Mouse (Mus musculus): ENCODE data around the gene Adgrg6. TPM values are rescaled to one million over a fixed set of nuclear protein-coding genes. Genes with fewer than 3 reads are reported as not detected.

Adgrg6 gene
- total RNA-seq, 1 experiment, result 2.7 TPM

- Histone ChIP-seq H3K27ac (ENCODE audit: insufficient read depth, low read depth, low read length, poor library complexity, severe bottlenecking) (no peak overlapping the region), H3K9me3 (ENCODE audit: control insufficient read depth, insufficient read depth, low read depth, low read length) (no peaks in the 10 kb centered on the region), H3K4me1 (ENCODE audit: control insufficient read depth in 2 of 2, insufficient read depth in 2 of 2, low read length in 2 of 2, poor library complexity in 1 of 2) (no peaks in the 10 kb centered on the region), H3K4me3 (ENCODE audit: insufficient read depth in 1 of 2, low read depth in 1 of 2, low read length in 2 of 2, poor library complexity in 1 of 2, severe bottlenecking in 1 of 2) (no peak overlapping the region), H3K36me3 (ENCODE audit: control insufficient read depth, insufficient read depth, low read length, poor library complexity, severe bottlenecking) (no peaks in the 10 kb centered on the region), H3K9ac (ENCODE audit: insufficient read depth, low read depth, low read length, poor library complexity, severe bottlenecking) (no peak overlapping the region)
- TF ChIP-seq MAFK (IDR thresholded peaks at IDR 0.05; ENCODE audit: insufficient read depth, low read depth, low read length) (no peak), ZC3H11A (IDR thresholded peaks at IDR 0.05; ENCODE audit: borderline replicate concordance, low read depth, low read length) (no peak), ZNF384 (IDR thresholded peaks at IDR 0.05; ENCODE audit: low read depth, low read length) (no peak), CHD2 (IDR thresholded peaks at IDR 0.05; ENCODE audit: low read depth, low read length) (no peak), HCFC1 (IDR thresholded peaks at IDR 0.05; ENCODE audit: borderline replicate concordance, insufficient read depth, low read length) (no peak)
- in situ Hi-C loops (cut with MboI; ENCODE audit: low sequenced_read_pairs in 2 of 2, unreplicated experiment in 2 of 2), result loop anchor here (10.0 kb wide), 2 partner anchors 235 to 245 kb away; partner anchors contain the start of genes Nmbr (in 1 of the 2) and Vta1 (in 1 of the 2)
- DNase-seq (ENCODE audit: low read depth, low spot score), result no peak
Measured at GRCm38 (mm10) chr10:14459330-14459729, 86.1 kb downstream of the Adgrg6 start.

- no peak for TF ChIP-seq HCFC1 (IDR thresholded peaks at IDR 0.05; ENCODE audit: borderline replicate concordance, insufficient read depth, low read length)
- Histone ChIP-seq H3K9me3 (ENCODE audit: control insufficient read depth, insufficient read depth, low read depth, low read length) (no peaks in the 10 kb centered on the region), H3K9ac (ENCODE audit: insufficient read depth, low read depth, low read length, poor library complexity, severe bottlenecking) (no peak overlapping the region), H3K27ac (ENCODE audit: insufficient read depth, low read depth, low read length, poor library complexity, severe bottlenecking) (no peak overlapping the region), H3K4me1 (ENCODE audit: control insufficient read depth in 2 of 2, insufficient read depth in 2 of 2, low read length in 2 of 2, poor library complexity in 1 of 2) (no peaks in the 10 kb centered on the region), H3K4me3 (ENCODE audit: insufficient read depth in 1 of 2, low read depth in 1 of 2, low read length in 2 of 2, poor library complexity in 1 of 2, severe bottlenecking in 1 of 2) (no peak overlapping the region), H3K36me3 (ENCODE audit: control insufficient read depth, insufficient read depth, low read length, poor library complexity, severe bottlenecking) (no peaks in the 10 kb centered on the region)
- DNase-seq (ENCODE audit: low read depth, low spot score), result no peak
- in situ Hi-C loops (cut with MboI; ENCODE audit: low sequenced_read_pairs in 2 of 2, unreplicated experiment in 2 of 2), result loop anchor here (10.0 kb wide), 2 partner anchors 240 to 250 kb away; partner anchors contain the start of genes Nmbr (in 1 of the 2) and Vta1 (in 1 of the 2)
Measured at GRCm38 (mm10) chr10:14454481-14454880, 91.0 kb downstream of the Adgrg6 start.

GRCm38 (mm10) chr10:14451811-14452210 lies 93.6 kb downstream of the Adgrg6 start:
- H3K9me3 ChIP-seq (ENCODE audit: control insufficient read depth, insufficient read depth, low read depth, low read length), result no peaks in the 10 kb centered on the region
- TF ChIP-seq HCFC1 (IDR thresholded peaks at IDR 0.05; ENCODE audit: borderline replicate concordance, insufficient read depth, low read length) (no peak), ZC3H11A (IDR thresholded peaks at IDR 0.05; ENCODE audit: borderline replicate concordance, low read depth, low read length) (no peak), MAFK (IDR thresholded peaks at IDR 0.05; ENCODE audit: insufficient read depth, low read depth, low read length) (no peak), CHD2 (IDR thresholded peaks at IDR 0.05; ENCODE audit: low read depth, low read length) (no peak)
- no peak overlapping the region for H3K9ac ChIP-seq (ENCODE audit: insufficient read depth, low read depth, low read length, poor library complexity, severe bottlenecking)
- in situ Hi-C loops (cut with MboI; ENCODE audit: low sequenced_read_pairs in 2 of 2, unreplicated experiment in 2 of 2), result loop anchor here (10.0 kb wide), 2 partner anchors 243 to 253 kb away; partner anchors contain the start of genes Nmbr (in 1 of the 2) and Vta1 (in 1 of the 2)
- H3K4me3 ChIP-seq (ENCODE audit: insufficient read depth in 1 of 2, low read depth in 1 of 2, low read length in 2 of 2, poor library complexity in 1 of 2, severe bottlenecking in 1 of 2), result no peak overlapping the region
- no peaks in the 10 kb centered on the region for H3K36me3 ChIP-seq (ENCODE audit: control insufficient read depth, insufficient read depth, low read length, poor library complexity, severe bottlenecking)
- H3K4me1 ChIP-seq (ENCODE audit: control insufficient read depth in 2 of 2, insufficient read depth in 2 of 2, low read length in 2 of 2, poor library complexity in 1 of 2), result no peaks in the 10 kb centered on the region
- DNase-seq (ENCODE audit: low read depth, low spot score), result no peak
- H3K27ac ChIP-seq (ENCODE audit: insufficient read depth, low read depth, low read length, poor library complexity, severe bottlenecking), result no peak overlapping the region

DNA sequence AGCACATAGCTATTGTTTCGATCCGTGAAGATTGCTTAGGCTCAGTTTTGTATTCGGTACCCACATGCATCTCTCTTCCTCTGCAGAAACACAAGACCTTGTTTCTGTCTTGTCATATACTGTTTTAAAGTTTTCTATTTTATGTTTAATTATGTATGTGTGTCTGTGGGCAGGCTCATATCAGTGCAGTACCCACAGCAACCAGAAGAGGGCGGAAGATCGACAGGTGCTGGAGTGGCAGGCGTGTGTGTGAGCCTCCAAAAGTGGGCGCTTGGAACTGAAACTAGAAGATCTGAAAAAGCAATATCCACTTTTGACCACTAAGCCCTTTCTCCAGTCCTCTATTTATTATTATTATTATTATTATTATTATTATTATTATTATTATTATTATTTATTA lies 95.4 kb downstream of the Adgrg6 start:
- H3K9ac ChIP-seq (ENCODE audit: insufficient read depth, low read depth, low read length, poor library complexity, severe bottlenecking), result no peak overlapping the region
- H3K9me3 ChIP-seq (ENCODE audit: control insufficient read depth, insufficient read depth, low read depth, low read length), result no peaks in the 10 kb centered on the region
- H3K27ac ChIP-seq (ENCODE audit: insufficient read depth, low read depth, low read length, poor library complexity, severe bottlenecking), result no peak overlapping the region
- no peaks in the 10 kb centered on the region for H3K36me3 ChIP-seq (ENCODE audit: control insufficient read depth, insufficient read depth, low read length, poor library complexity, severe bottlenecking)
- no peak overlapping the region for H3K4me3 ChIP-seq (ENCODE audit: insufficient read depth in 1 of 2, low read depth in 1 of 2, low read length in 2 of 2, poor library complexity in 1 of 2, severe bottlenecking in 1 of 2)
- no peaks in the 10 kb centered on the region for H3K4me1 ChIP-seq (ENCODE audit: control insufficient read depth in 2 of 2, insufficient read depth in 2 of 2, low read length in 2 of 2, poor library complexity in 1 of 2)
- in situ Hi-C loops (cut with MboI; ENCODE audit: low sequenced_read_pairs in 2 of 2, unreplicated experiment in 2 of 2), result loop anchor here (10.0 kb wide), 2 partner anchors 245 to 255 kb away; partner anchors contain the start of genes Nmbr (in 1 of the 2) and Vta1 (in 1 of the 2)
- DNase-seq (ENCODE audit: low read depth, low spot score), result peak; percentile 47
- TF ChIP-seq ZC3H11A (IDR thresholded peaks at IDR 0.05; ENCODE audit: borderline replicate concordance, low read depth, low read length), result peak; percentile 47
- TF ChIP-seq CHD2 (IDR thresholded peaks at IDR 0.05; ENCODE audit: low read depth, low read length), result no peak

GRCm38 (mm10) chr10:14445590-14446291 lies 99.7 kb downstream of the Adgrg6 start:
- Histone ChIP-seq H3K4me3 (ENCODE audit: insufficient read depth in 1 of 2, low read depth in 1 of 2, low read length in 2 of 2, poor library complexity in 1 of 2, severe bottlenecking in 1 of 2) (no peak overlapping the region), H3K4me1 (ENCODE audit: control insufficient read depth in 2 of 2, insufficient read depth in 2 of 2, low read length in 2 of 2, poor library complexity in 1 of 2) (no peaks in the 10 kb centered on the region), H3K27ac (ENCODE audit: insufficient read depth, low read depth, low read length, poor library complexity, severe bottlenecking) (no peak overlapping the region), H3K36me3 (ENCODE audit: control insufficient read depth, insufficient read depth, low read length, poor library complexity, severe bottlenecking) (no peaks in the 10 kb centered on the region), H3K9ac (ENCODE audit: insufficient read depth, low read depth, low read length, poor library complexity, severe bottlenecking) (no peak overlapping the region), H3K9me3 (ENCODE audit: control insufficient read depth, insufficient read depth, low read depth, low read length) (no peaks in the 10 kb centered on the region)
- no peak for DNase-seq (ENCODE audit: low read depth, low spot score)
- in situ Hi-C loops (cut with MboI; ENCODE audit: low sequenced_read_pairs in 2 of 2, unreplicated experiment in 2 of 2), result no loop called here
- TF ChIP-seq HCFC1 (IDR thresholded peaks at IDR 0.05; ENCODE audit: borderline replicate concordance, insufficient read depth, low read length) (no peak), ZC3H11A (IDR thresholded peaks at IDR 0.05; ENCODE audit: borderline replicate concordance, low read depth, low read length) (no peak), CHD2 (IDR thresholded peaks at IDR 0.05; ENCODE audit: low read depth, low read length) (no peak), MAFK (IDR thresholded peaks at IDR 0.05; ENCODE audit: insufficient read depth, low read depth, low read length) (no peak)
